Mouse (Mus musculus) cortical plate, adult 2 months (tissue): ENCODE measurements at regions not wholly inside any gene's neighbourhood (a gene's known extent, or its start where the extent isn't known, plus 50 kb on each side); places are given as distances from the start of the nearest gene placed in this dataset.

Experiments
- CTCF ChIP-seq: fragments of 200-500 bp; IDR thresholded peaks from 2 replicates; pipeline ENCODE4 v1.5.1; 2011; ENCODE audit warnings: mild to moderate bottlenecking, control low read depth, low read length; ENCODE audit not compliant: insufficient read depth; ENCODE audit errors: extremely low read depth
- POLR2A ChIP-seq: fragments of 200-500 bp; IDR thresholded peaks from 2 replicates; pipeline ENCODE4 v1.6.1; 2011; ENCODE audit warnings: mild to moderate bottlenecking, low read length, control low read depth; ENCODE audit not compliant: insufficient read depth; ENCODE audit errors: extremely low read depth

GRCm38 (mm10) chr12:50899609-50900447, 250.9 kb upstream of the Prkd1 start:
- TF ChIP-seq POLR2A (no peak), CTCF (no peak)
